In genomic region chr9:56725814-56726213, GRCm38 (mm10) we compare ENCODE assay signal across 8 mouse cellular contexts.
A peak's percentile ranks its signal among the peaks of the same experiment; 100 is the strongest.
DNase-seq lines count a peak whose midpoint lies in the region; ATAC-seq lines count a peak whose summit lies in the region.

No protein-coding gene starts in this region.

- no peak overlapping the region for H3K9ac ChIP-seq in kidney, embryonic 15.5 days
- H3K9ac ChIP-seq in neural tube, embryonic 11.5 days (ENCODE audit: low read length), result no peak overlapping the region

- no peak overlapping the region for H3K4me2 ChIP-seq in kidney, embryonic 15.5 days
- no peak overlapping the region for H3K4me2 ChIP-seq in neural tube, embryonic 11.5 days (ENCODE audit: low read depth)

- no peak for ATAC-seq in kidney, embryonic 15.5 days (replicated peaks; ENCODE audit: low FRiP score)
- peak; percentile 41; the same call in 1 of the 2 replicates for ATAC-seq in frontal cortex, adult (ENCODE audit: low TSS enrichment)
- ATAC-seq in neural tube, embryonic 11.5 days (ENCODE audit: insufficient read depth, low FRiP score, low TSS enrichment), result no peak
- no peak for ATAC-seq in erythroid progenitor cell, adult 5-6 weeks (replicated peaks; ENCODE audit: low FRiP score, poor library complexity, severe bottlenecking)

- H3K27ac ChIP-seq in kidney, embryonic 15.5 days, result no peak overlapping the region
- H3K27ac ChIP-seq in neural tube, embryonic 11.5 days (ENCODE audit: low read depth, low read length), result no peak overlapping the region

- H3K9me3 ChIP-seq in kidney, embryonic 15.5 days (replicated peaks), result no peaks in the 10 kb centered on the region
- no peaks in the 10 kb centered on the region for H3K9me3 ChIP-seq in neural tube, embryonic 11.5 days (ENCODE audit: control insufficient read depth, low read length)

- no peaks in the 10 kb centered on the region for H3K36me3 ChIP-seq in kidney, embryonic 15.5 days
- H3K36me3 ChIP-seq in neural tube, embryonic 11.5 days (ENCODE audit: control insufficient read depth, insufficient read depth, low read length), result no peaks in the 10 kb centered on the region

- H3K4me1 ChIP-seq in kidney, embryonic 15.5 days, result 0 out of 2 replicates have a peak, but pooled peaks cover 7% of the 10 kb centered on the region
- peaks cover 3% of the 10 kb centered on the region; the same call in 1 of the 2 replicates for H3K4me1 ChIP-seq in neural tube, embryonic 11.5 days (ENCODE audit: control insufficient read depth, insufficient read depth, low read length)

- no peak overlapping the region for H3K4me3 ChIP-seq in kidney, embryonic 15.5 days (replicated peaks)
- no peak overlapping the region for H3K4me3 ChIP-seq in neural tube, embryonic 11.5 days (ENCODE audit: low read depth, low read length)

- DNase-seq in kidney, adult 18-20 months, result peak; percentile 63
- peak; percentile 66 for DNase-seq in MN1 (ENCODE audit: low spot score)
- DNase-seq in c-Kit-positive CD71-positive TER-119-negative erythroid progenitor cells, embryonic 14.5 days (ENCODE audit: low read depth), result peak; percentile 6
- DNase-seq in layer of hippocampus, adult 9-11 months, result peak; percentile 56
- peak; percentile 68 for DNase-seq in neural tube, embryonic 11.5 days (ENCODE audit: low spot score)

- 0 out of 2 replicates have a peak, but pooled peaks cover 3% of the 10 kb centered on the region for H3K27me3 ChIP-seq in kidney, embryonic 15.5 days
- H3K27me3 ChIP-seq in neural tube, embryonic 11.5 days (ENCODE audit: control insufficient read depth, insufficient read depth, low read length), result no peaks in the 10 kb centered on the region

- WGBS in kidney, embryonic 15.5 days, result 31% methylated on average over 2 of the region's 2 CpGs
- 31% methylated on average over 2 of the region's 2 CpGs for WGBS in neural tube, embryonic 11.5 days

Comparison
In these comparisons a context has a peak if more than half of its experiments do, and no peak if none do; other contexts are left out.
1. DNase-seq: peak in every context shown above with its lines; median percentile 68 in neural tube, embryonic 11.5 days; 66 in MN1; 63 in kidney, adult 18-20 months; 56 in layer of hippocampus, adult 9-11 months; 6 in c-Kit-positive CD71-positive TER-119-negative erythroid progenitor cells, embryonic 14.5 days.